ENCODE assay signal across 10 mouse cellular contexts in the genomic region with DNA sequence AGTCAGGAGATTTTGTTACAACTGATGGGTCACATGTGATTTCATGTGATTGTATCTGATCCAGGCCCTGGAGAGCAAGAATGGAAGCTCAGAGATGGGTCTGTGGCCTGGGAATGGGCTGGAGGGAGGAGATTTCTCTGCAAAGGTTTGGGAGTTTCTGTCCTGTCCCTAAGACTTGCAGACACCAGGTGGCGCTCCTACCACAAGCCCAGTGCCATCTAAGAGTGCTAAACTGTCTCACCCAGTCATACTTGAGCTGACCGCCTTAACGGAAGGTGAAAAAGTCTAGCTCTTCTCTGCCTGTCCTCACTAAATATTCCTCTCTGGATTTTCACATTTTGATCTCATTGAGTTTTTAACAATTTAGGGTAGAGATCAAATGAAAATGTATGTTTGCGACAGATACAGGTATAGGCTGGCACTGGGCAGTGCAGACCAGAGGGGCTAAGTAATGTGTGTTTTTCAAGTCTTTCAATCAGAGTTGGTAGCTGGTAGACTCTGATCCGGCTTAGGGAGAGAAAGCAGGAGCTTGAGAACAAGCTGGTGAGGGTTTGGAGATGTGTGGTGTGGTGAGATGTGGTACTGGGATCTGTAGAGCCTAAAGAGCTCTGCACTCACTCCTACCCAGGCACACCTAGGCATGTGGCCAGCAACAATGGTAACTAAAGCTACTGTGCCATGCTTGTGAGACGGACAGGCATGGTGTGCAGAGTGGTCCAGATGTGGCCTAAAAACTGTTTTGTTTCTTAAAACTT. TPM values are rescaled to one million over a fixed set of nuclear protein-coding genes. Genes with fewer than 3 reads are reported as not detected.
DNase-seq lines count a peak whose midpoint lies in the region; ATAC-seq and TF ChIP-seq lines count a peak whose summit lies in the region.
"Had no signal": no experiment of that assay in that cellular context is flagged by ENCODE, and none has a peak within 500 bp of the region (broad histone marks: within the 10 kb centered on the region; RNA-seq: fewer than 3 reads in every experiment).

No protein-coding gene starts in this region.

- TF ChIP-seq CTCF in brain, embryonic 14.5 days (IDR thresholded peaks at IDR 0.05; ENCODE audit: borderline replicate concordance, extremely low read depth, insufficient read depth, insufficient read length) = peak; percentile 89

- peaks cover 34% of the 10 kb centered on the region for H3K27me3 ChIP-seq in liver, embryonic 11.5 days (replicated peaks; ENCODE audit: control insufficient read depth, insufficient read depth, low read length)
- H3K27me3 ChIP-seq in limb, embryonic 14.5 days (ENCODE audit: control insufficient read depth, insufficient read depth, low read length) = peaks cover 18% of the 10 kb centered on the region

- peaks cover 3% of the 10 kb centered on the region for H3K4me1 ChIP-seq in liver, embryonic 11.5 days (replicated peaks; ENCODE audit: control insufficient read depth, insufficient read depth, low read length)
- peaks cover 8% of the 10 kb centered on the region for H3K4me1 ChIP-seq in limb, embryonic 14.5 days (ENCODE audit: control insufficient read depth, insufficient read depth, low read length)

- no peaks in the 10 kb centered on the region for H3K9me3 ChIP-seq in liver, embryonic 11.5 days (ENCODE audit: control insufficient read depth, low read length)
- no peaks in the 10 kb centered on the region for H3K9me3 ChIP-seq in limb, embryonic 14.5 days (ENCODE audit: control insufficient read depth, low read length)
- H3K9me3 ChIP-seq: embryonic facial prominence, embryonic 13.5 days; neural tube, embryonic 12.5 days had no signal

- H3K4me2 ChIP-seq in liver, embryonic 11.5 days = no peak overlapping the region
- H3K4me2 ChIP-seq in limb, embryonic 14.5 days (replicated peaks; ENCODE audit: low read depth, low read length, severe bottlenecking) = no peak overlapping the region
- H3K4me2 ChIP-seq: embryonic facial prominence, embryonic 13.5 days; neural tube, embryonic 12.5 days had no signal

- no peak for ATAC-seq in liver, embryonic 11.5 days (replicated peaks; ENCODE audit: low FRiP score)
- ATAC-seq in limb, embryonic 14.5 days (ENCODE audit: low FRiP score, low read depth) = peak; percentile 68; the same call in 1 of the 2 replicates

- no peak overlapping the region for H3K27ac ChIP-seq in liver, embryonic 11.5 days (ENCODE audit: low read depth, low read length)
- no peak overlapping the region for H3K27ac ChIP-seq in limb, embryonic 14.5 days (replicated peaks; ENCODE audit: low read depth, low read length)
- H3K27ac ChIP-seq: embryonic facial prominence, embryonic 13.5 days; neural tube, embryonic 12.5 days had no signal

- H3K36me3 ChIP-seq in liver, embryonic 11.5 days (ENCODE audit: control insufficient read depth, insufficient read depth, low read length) = no peaks in the 10 kb centered on the region
- 0 out of 2 replicates have a peak, but pooled peaks cover 2% of the 10 kb centered on the region for H3K36me3 ChIP-seq in limb, embryonic 14.5 days (ENCODE audit: control insufficient read depth, insufficient read depth, low read length)
- H3K36me3 ChIP-seq: embryonic facial prominence, embryonic 13.5 days had no signal

- 36% methylated on average over 6 of the region's 6 CpGs for WGBS in liver, embryonic 11.5 days
- 29% methylated on average over 6 of the region's 6 CpGs for WGBS in limb, embryonic 14.5 days

- H3K9ac ChIP-seq in liver, embryonic 11.5 days (ENCODE audit: low read depth, low read length) = no peak overlapping the region
- no peak overlapping the region for H3K9ac ChIP-seq in limb, embryonic 14.5 days (ENCODE audit: low read depth, low read length, severe bottlenecking)
- H3K9ac ChIP-seq: embryonic facial prominence, embryonic 13.5 days; neural tube, embryonic 12.5 days had no signal

- DNase-seq in liver = peak; percentile 79
- no peak for DNase-seq in liver, embryonic 11.5 days (ENCODE audit: low spot score)
- DNase-seq in brain, embryonic 14.5 days (ENCODE audit: low read depth) = peak; percentile 93
- DNase-seq in frontal cortex, postnatal 14 days (ENCODE audit: low spot score in 2 of 2) = peak; percentile 69 to 82
- DNase-seq in kidney, adult 9 months = peak; percentile 87
- DNase-seq in limb, embryonic 14.5 days (ENCODE audit: low spot score) = peak; percentile 83
- peak; percentile 75 for DNase-seq in retina, adult 2 months (ENCODE audit: low read depth, low spot score)
- DNase-seq in thymus, postnatal 10 days (ENCODE audit: low spot score in 2 of 2) = peak; percentile 84 to 94

- TF ChIP-seq POLR2A in brain, embryonic 14.5 days (IDR thresholded peaks at IDR 0.05; ENCODE audit: borderline replicate concordance, extremely low read depth, insufficient read depth, insufficient read length, poor library complexity, severe bottlenecking) = no peak
- no peak for TF ChIP-seq POLR2A in limb, embryonic 14.5 days (IDR thresholded peaks at IDR 0.05; ENCODE audit: borderline replicate concordance, extremely low read depth, insufficient read depth, insufficient read length)

- no peak overlapping the region for H3K4me3 ChIP-seq in liver, embryonic 11.5 days (ENCODE audit: low read depth, low read length)
- no peak overlapping the region for H3K4me3 ChIP-seq in limb, embryonic 14.5 days (replicated peaks; ENCODE audit: low read length)
- H3K4me3 ChIP-seq: embryonic facial prominence, embryonic 13.5 days; neural tube, embryonic 12.5 days had no signal

RNA-seq across cellular contexts. Expression of gene Sema7a, which starts 4.1 kb away (rescaled TPM):
- 0.19 and 0.34 TPM in 2 replicates for polyA plus RNA-seq in liver, embryonic 11.5 days (2014; fragmentation: Nextera tagmentation; extraction: Ambion mirVana)
- 37.9 and 42.7 TPM in 2 replicates for polyA plus RNA-seq in brain, embryonic 14.5 days (2012; rRNA removed)
- 7.4 and 9.4 TPM in 2 replicates for polyA plus RNA-seq in limb, embryonic 14.5 days (2012; rRNA removed)
- polyA plus RNA-seq in limb, embryonic 14.5 days (2014; fragmentation: Nextera tagmentation; extraction: Ambion mirVana) = 0.57 and 1.1 TPM in 2 replicates

RNA-seq across cellular contexts. Expression of gene Ubl7, which starts 25.1 kb away (rescaled TPM):
- 92.3 and 93.3 TPM in 2 replicates for polyA plus RNA-seq in liver, embryonic 11.5 days (2014; fragmentation: Nextera tagmentation; extraction: Ambion mirVana)
- 125 and 140 TPM in 2 replicates for polyA plus RNA-seq in brain, embryonic 14.5 days (2012; rRNA removed)
- 76.7 and 112 TPM in 2 replicates for polyA plus RNA-seq in limb, embryonic 14.5 days (2012; rRNA removed)
- 99.0 and 114 TPM in 2 replicates for polyA plus RNA-seq in limb, embryonic 14.5 days (2014; fragmentation: Nextera tagmentation; extraction: Ambion mirVana)
